Mouse (Mus musculus) forebrain, embryonic 12.5 days (tissue): ENCODE data around the gene Slc44a3. TPM values are rescaled to one million over a fixed set of nuclear protein-coding genes. Genes with fewer than 3 reads are reported as not detected.

ENCODE experiments used
- ATAC-seq: fragments of 200-750 bp; cut with Nextera tagmentation; 2 replicates; pipeline ENCODE4 v1.8.0; 2017; ENCODE audit warnings: moderate TSS enrichment; ENCODE audit not compliant: low FRiP score
- H3K27ac ChIP-seq: fragments of 300-500 bp; sonication (generic); 2 replicates; pipeline ENCODE4 v1.5.1; 2016; ENCODE audit warnings: mild to moderate bottlenecking
- H3K27me3 ChIP-seq: fragments of 300-500 bp; sonication (generic); 2 replicates; pipeline ENCODE4 v1.6.1; 2016; ENCODE audit warnings: mild to moderate bottlenecking
- H3K36me3 ChIP-seq: fragments of 300-500 bp; sonication (generic); replicated peaks from 2 replicates; pipeline ENCODE4 v1.6.1; 2016; ENCODE audit warnings: mild to moderate bottlenecking
- H3K4me1 ChIP-seq: fragments of 300-500 bp; sonication (generic); 2 replicates; pipeline ENCODE4 v1.6.1; 2016
- H3K4me2 ChIP-seq: fragments of 300-500 bp; sonication (generic); 2 replicates; pipeline ENCODE4 v1.6.1; 2016; ENCODE audit warnings: mild to moderate bottlenecking, moderate library complexity
- H3K4me3 ChIP-seq: fragments of 300-500 bp; sonication (generic); replicated peaks from 2 replicates; pipeline ENCODE4 v1.5.1; 2016; ENCODE audit warnings: mild to moderate bottlenecking
- H3K9ac ChIP-seq: fragments of 300-500 bp; sonication (generic); 2 replicates; pipeline ENCODE4 v1.6.1; 2016; ENCODE audit warnings: mild to moderate bottlenecking
- H3K9me3 ChIP-seq: fragments of 300-500 bp; sonication (generic); 2 replicates; pipeline ENCODE4 v1.6.1; 2016
- WGBS: fragments of 180-500 bp; shearing (Covaris S2); methylation state at CpG from one replicate; pipeline ENCODE4 v1.1.7; 2016; 5-methylcytosine and 5-hydroxymethylcytosine counted together
- polyA plus RNA-seq: library from polyadenylated mRNA; unstranded; fragments of >200 nt; fragmentation: Nextera tagmentation; extraction: Ambion mirVana; gene quantifications from 2 replicates; pipeline ENCODE4 v1.2.1, GENCODE M21; 2016

Gene Slc44a3
- polyA plus RNA-seq, 1 experiment from 2014 or later: 0.97 TPM

GRCm38 (mm10) chr3:121567904-121568303 is 35.7 kb upstream of the Slc44a3 start:
- H3K9ac ChIP-seq: no peak overlapping the region
- H3K4me1 ChIP-seq: no peaks in the 10 kb centered on the region
- H3K36me3 ChIP-seq: no peaks in the 10 kb centered on the region
- ATAC-seq: no peak
- no peaks in the 10 kb centered on the region for H3K27me3 ChIP-seq
- H3K4me2 ChIP-seq: no peak overlapping the region
- 92% methylated on average over 9 of the region's 9 CpGs for WGBS
- no peak overlapping the region for H3K27ac ChIP-seq
- no peaks in the 10 kb centered on the region for H3K9me3 ChIP-seq
- no peak overlapping the region for H3K4me3 ChIP-seq

- Histone ChIP-seq H3K27me3 (no peaks in the 10 kb centered on the region), H3K27ac (no peak overlapping the region), H3K4me1 (no peaks in the 10 kb centered on the region), H3K9ac (no peak overlapping the region), H3K36me3 (no peaks in the 10 kb centered on the region), H3K9me3 (no peaks in the 10 kb centered on the region), H3K4me2 (no peak overlapping the region), H3K4me3 (no peak overlapping the region)
- ATAC-seq: no peak
- 86% methylated on average over 2 of the region's 2 CpGs for WGBS
Measured at GRCm38 (mm10) chr3:121567337-121567900, 35.2 kb upstream of the Slc44a3 start.

DNA sequence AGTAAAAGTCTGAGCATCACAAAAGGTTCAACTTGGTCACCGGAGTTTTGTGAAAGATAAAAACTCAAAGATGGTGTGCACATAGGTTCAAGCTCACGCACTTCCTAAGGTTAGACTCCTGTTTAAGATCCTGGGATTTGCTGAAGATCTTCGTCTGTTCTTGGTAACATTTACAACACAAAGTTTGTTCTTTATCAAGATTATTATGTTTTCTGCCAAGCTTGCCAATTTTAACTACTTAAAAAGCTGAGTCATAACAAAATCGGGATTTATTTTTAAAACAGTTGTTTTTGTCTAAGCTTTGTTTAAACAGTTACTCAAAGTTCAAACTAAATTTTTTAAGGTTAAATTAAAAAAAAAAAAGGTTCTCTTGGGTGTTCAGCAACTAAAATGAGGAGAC is 34.7 kb upstream of the Slc44a3 start:
- Histone ChIP-seq H3K27ac (no peak overlapping the region), H3K4me3 (no peak overlapping the region), H3K9ac (no peak overlapping the region), H3K9me3 (no peaks in the 10 kb centered on the region), H3K27me3 (no peaks in the 10 kb centered on the region), H3K4me1 (no peaks in the 10 kb centered on the region), H3K4me2 (no peak overlapping the region), H3K36me3 (no peaks in the 10 kb centered on the region)
- 91% methylated on average over 4 of the region's 4 CpGs for WGBS
- no peak for ATAC-seq

DNA sequence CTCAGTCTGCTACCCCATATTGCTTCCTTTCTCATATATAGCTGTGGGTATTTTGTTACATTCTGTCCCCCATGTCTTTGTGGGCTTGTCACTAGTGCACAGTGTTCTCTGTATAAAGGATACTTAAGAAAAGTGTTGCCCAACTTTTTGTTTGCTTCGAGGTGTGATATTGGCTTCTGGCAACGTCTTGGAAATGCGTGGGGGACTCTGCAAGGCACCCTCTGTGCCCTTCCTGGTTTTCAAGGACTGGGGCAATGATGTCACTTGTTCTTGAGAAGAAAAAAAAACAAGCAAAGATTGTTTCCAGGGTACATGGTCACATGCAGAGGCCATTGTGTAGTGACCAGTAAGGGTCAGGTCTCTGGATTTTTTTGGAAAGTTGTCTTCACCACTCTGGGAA is 29.6 kb upstream of the Slc44a3 start:
- no peak overlapping the region for H3K27ac ChIP-seq
- WGBS: 83% methylated on average over 3 of the region's 3 CpGs
- H3K4me3 ChIP-seq: no peak overlapping the region
- no peaks in the 10 kb centered on the region for H3K27me3 ChIP-seq
- no peaks in the 10 kb centered on the region for H3K9me3 ChIP-seq
- no peak for ATAC-seq
- no peak overlapping the region for H3K4me2 ChIP-seq
- no peak overlapping the region for H3K9ac ChIP-seq
- no peaks in the 10 kb centered on the region for H3K36me3 ChIP-seq
- H3K4me1 ChIP-seq: no peaks in the 10 kb centered on the region

DNA sequence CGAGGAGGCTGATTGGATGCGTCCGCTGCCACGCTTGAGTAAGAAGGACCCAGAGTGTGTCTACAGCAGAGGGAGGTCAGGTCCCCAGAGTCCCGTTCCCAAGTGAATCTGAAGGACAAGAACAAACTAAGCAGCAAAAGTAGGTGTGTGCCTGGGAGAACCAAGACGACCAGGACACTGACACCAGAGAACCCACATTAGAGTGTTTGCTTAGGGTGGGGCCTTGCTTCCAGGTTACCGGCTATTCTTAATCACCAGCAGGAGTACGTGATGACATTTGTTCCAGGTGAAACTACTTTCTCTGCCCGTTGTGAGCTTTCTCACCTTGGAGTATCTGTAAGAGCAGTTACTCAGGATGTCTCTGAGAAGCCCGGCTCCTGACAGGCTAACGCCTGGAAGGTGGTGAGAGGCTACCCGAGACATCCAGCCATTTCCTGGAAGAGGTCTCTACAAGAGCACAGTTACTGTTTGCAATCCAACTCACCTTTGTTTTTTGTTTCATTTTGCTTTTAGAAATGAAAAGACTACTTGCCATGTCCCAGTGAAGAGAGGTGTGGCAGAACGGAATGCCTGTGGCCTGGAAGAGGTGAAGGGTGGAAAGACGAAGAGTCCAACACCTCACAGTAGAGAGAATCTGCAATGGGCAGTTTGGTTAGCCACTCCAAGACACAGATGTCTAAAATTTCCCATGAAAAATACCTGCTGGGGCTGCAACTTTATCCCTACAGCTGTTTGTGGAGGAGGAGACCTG is 28.1 kb upstream of the Slc44a3 start:
- H3K27ac ChIP-seq: no peak overlapping the region
- 91% methylated on average over 14 of the region's 14 CpGs for WGBS
- no peak for ATAC-seq
- H3K36me3 ChIP-seq: no peaks in the 10 kb centered on the region
- no peak overlapping the region for H3K4me3 ChIP-seq
- H3K4me1 ChIP-seq: no peaks in the 10 kb centered on the region
- no peaks in the 10 kb centered on the region for H3K9me3 ChIP-seq
- no peak overlapping the region for H3K9ac ChIP-seq
- no peak overlapping the region for H3K4me2 ChIP-seq
- no peaks in the 10 kb centered on the region for H3K27me3 ChIP-seq

DNA sequence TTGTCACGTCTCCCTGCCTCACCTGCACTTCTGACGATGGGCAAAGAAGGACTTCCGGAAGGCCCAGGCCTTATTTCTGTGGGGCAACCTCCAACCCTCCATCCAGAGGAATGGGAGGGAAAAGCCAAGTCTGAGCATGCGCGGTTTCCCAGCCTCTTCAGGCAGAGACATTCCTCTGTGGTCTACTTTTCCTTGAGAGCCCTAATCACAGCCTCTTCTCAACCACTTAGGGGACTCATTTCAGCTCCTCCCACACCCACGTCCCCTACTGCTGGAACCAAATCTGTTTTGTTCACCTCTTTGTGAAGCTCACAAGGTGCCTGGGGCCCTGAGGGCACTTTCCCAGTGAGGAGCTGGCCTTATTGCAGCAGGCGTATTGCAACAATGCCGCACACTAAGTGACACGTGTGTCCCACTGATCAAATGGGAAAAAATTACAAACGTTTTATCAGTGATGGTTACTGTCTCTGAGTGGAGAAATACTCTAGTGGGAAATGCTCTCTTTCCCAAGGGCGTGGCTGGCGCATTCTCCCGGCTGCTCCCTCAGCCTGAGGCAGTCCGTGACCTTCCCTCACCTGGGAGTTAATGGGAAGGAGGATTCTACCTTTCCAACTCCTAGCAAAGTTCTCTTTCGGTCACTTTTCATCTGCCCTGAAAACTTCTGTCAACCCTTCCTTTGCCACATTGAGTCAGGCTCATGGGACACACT is 27.4 kb upstream of the Slc44a3 start:
- no peak overlapping the region for H3K4me2 ChIP-seq
- no peaks in the 10 kb centered on the region for H3K4me1 ChIP-seq
- no peak for ATAC-seq
- H3K27me3 ChIP-seq: no peaks in the 10 kb centered on the region
- H3K9ac ChIP-seq: no peak overlapping the region
- no peaks in the 10 kb centered on the region for H3K9me3 ChIP-seq
- no peak overlapping the region for H3K27ac ChIP-seq
- WGBS: 77% methylated on average over 15 of the region's 15 CpGs
- no peaks in the 10 kb centered on the region for H3K36me3 ChIP-seq
- H3K4me3 ChIP-seq: no peak overlapping the region

DNA sequence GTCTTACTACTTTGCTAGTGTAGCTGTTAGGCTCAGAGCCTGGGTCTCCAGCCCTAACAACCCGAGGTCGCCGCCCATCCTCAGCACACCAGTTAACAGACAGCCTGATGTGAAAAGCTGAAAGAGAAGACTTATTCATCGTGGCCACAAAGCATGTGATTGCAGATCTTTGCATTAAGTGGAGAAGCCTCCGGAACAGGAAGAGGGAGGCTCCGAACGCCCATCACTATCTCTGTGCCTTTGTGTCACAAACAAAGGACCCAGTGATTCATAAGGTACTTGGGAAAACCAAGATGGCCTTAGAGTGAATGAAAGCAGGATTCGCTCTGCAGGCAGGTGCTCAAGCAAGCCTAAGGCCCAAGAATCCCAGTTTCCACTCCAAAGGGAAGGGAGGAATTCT is 26.7 kb upstream of the Slc44a3 start:
- Histone ChIP-seq H3K4me3 (no peak overlapping the region), H3K4me1 (no peaks in the 10 kb centered on the region), H3K4me2 (no peak overlapping the region), H3K27me3 (no peaks in the 10 kb centered on the region), H3K9ac (no peak overlapping the region), H3K27ac (no peak overlapping the region), H3K9me3 (no peaks in the 10 kb centered on the region), H3K36me3 (no peaks in the 10 kb centered on the region)
- 74% methylated on average over 8 of the region's 8 CpGs for WGBS
- no peak for ATAC-seq

DNA sequence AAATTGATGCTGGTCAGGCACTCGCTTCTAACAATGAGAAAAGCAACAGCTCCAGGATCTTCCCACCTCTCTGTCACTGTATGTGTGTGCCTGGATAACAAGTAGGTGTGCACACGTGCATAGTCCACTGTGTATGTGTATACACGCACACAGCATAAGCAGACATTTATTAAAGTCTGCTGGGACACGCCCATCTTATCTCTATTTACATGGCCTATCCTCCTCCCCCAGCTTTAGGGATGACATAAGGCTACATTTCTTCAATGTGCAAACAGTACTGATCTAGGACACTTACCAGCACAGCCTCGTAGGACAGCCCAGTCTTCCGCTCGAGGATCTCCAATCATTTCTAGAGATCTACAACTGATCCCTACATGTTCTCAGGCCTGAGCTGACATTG is 24.1 kb upstream of the Slc44a3 start:
- H3K36me3 ChIP-seq: no peaks in the 10 kb centered on the region
- ATAC-seq: no peak
- H3K9ac ChIP-seq: no peak overlapping the region
- no peak overlapping the region for H3K27ac ChIP-seq
- H3K4me1 ChIP-seq: no peaks in the 10 kb centered on the region
- H3K27me3 ChIP-seq: no peaks in the 10 kb centered on the region
- no peaks in the 10 kb centered on the region for H3K9me3 ChIP-seq
- no peak overlapping the region for H3K4me2 ChIP-seq
- no peak overlapping the region for H3K4me3 ChIP-seq
- WGBS: 87% methylated on average over 7 of the region's 7 CpGs

DNA sequence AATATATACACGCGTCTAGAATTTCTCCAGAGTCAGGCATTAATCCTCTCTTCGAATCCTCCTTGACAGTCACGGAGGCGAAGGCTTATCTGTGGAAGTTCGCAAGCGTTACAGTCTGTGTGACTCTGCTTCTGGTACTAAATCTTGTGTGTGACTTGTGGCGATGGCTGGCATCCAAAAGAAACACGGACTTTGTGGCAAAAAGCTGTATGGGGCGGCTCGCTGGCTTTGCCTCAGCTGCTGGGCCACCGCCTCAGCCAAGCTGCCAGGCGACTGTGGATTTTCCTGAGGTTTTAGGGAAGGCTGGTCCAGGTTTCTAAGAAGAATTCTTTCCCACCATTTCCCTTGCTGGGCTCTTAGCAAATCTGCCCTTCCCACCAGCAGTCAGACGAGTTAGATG is 21.1 kb upstream of the Slc44a3 start:
- Histone ChIP-seq H3K27me3 (no peaks in the 10 kb centered on the region), H3K27ac (no peak overlapping the region), H3K4me1 (no peaks in the 10 kb centered on the region), H3K36me3 (no peaks in the 10 kb centered on the region), H3K4me3 (no peak overlapping the region), H3K4me2 (no peak overlapping the region), H3K9ac (no peak overlapping the region), H3K9me3 (no peaks in the 10 kb centered on the region)
- 90% methylated on average over 14 of the region's 14 CpGs for WGBS
- ATAC-seq: no peak

DNA sequence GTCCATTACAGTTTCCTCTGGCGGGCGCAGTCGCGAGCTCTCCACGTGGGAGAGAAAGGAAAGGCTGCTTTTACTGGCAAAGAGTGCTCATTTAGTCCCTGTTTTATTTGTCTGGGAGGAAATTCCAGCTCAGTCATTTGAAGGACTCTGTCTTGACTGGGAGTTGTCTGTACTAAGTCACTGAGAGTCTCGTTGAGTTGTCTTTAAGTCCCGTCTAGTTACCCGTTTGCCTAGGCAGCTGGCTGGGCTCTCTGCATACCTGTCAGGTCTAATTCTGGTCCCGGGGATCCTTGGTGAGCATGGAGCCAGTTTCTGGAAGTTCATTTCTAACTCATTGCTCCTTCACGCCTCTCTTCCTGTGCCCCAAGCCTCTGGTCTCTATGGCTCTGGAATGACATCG is 20.5 kb upstream of the Slc44a3 start:
- Histone ChIP-seq H3K9ac (no peak overlapping the region), H3K27ac (no peak overlapping the region), H3K4me2 (no peak overlapping the region), H3K27me3 (no peaks in the 10 kb centered on the region), H3K4me1 (no peaks in the 10 kb centered on the region), H3K4me3 (no peak overlapping the region), H3K9me3 (no peaks in the 10 kb centered on the region), H3K36me3 (no peaks in the 10 kb centered on the region)
- 86% methylated on average over 11 of the region's 11 CpGs for WGBS
- ATAC-seq: no peak

- Histone ChIP-seq H3K27me3 (no peaks in the 10 kb centered on the region), H3K4me3 (no peak overlapping the region), H3K9me3 (no peaks in the 10 kb centered on the region), H3K4me1 (no peaks in the 10 kb centered on the region), H3K36me3 (no peaks in the 10 kb centered on the region), H3K9ac (no peak overlapping the region), H3K4me2 (no peak overlapping the region), H3K27ac (no peak overlapping the region)
- ATAC-seq: no peak
- 12% methylated on average over 1 of the region's 1 CpGs for WGBS
Measured at GRCm38 (mm10) chr3:121550370-121550769, 18.2 kb upstream of the Slc44a3 start.

DNA sequence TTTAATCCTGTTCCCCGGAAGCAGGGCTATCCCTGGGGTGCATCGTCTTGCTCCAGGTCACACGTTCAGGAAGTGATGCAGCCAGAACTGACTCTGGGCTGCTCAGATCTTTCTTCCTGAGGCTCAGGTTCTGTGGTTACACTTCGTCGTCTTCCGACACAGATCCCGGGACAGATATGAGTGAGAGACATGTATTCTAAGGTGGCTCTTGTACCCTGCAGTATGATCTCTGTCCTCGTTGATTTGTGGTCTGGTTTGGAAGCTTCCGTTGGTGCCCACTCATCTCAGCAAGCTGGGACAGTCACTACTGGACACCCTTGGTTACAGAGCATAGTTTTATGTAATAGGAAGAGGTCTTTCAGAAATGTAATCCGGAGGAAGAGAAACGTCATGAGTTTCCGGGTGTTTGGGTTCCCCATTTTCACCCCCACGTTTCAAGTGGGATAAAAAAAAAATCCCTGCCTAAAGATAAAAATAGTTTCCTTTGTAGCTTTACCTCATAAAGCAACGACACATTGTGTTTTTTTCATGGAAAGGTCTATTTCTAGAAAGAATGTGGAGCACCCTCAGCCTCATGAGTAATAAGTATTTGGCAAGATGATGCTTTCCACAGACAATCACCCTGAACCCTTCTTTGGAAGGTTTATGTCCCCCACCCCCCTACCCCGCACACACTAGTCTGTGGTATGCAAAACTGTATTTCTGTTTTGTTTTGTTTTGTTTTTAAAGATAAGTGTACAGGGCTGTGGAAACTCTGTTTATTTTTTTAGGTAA is 15.8 kb upstream of the Slc44a3 start:
- 77% methylated on average over 15 of the region's 15 CpGs for WGBS
- H3K36me3 ChIP-seq: no peaks in the 10 kb centered on the region
- H3K27me3 ChIP-seq: no peaks in the 10 kb centered on the region
- no peaks in the 10 kb centered on the region for H3K9me3 ChIP-seq
- ATAC-seq: no peak
- no peak overlapping the region for H3K4me3 ChIP-seq
- no peak overlapping the region for H3K27ac ChIP-seq
- H3K4me2 ChIP-seq: no peak overlapping the region
- H3K4me1 ChIP-seq: no peaks in the 10 kb centered on the region
- H3K9ac ChIP-seq: no peak overlapping the region
